Mouse (Mus musculus) liver, embryonic 15.5 days (tissue): ENCODE data around the gene Efcab11. TPM values are rescaled to one million over a fixed set of nuclear protein-coding genes. Genes with fewer than 3 reads are reported as not detected.

Experiments
- ATAC-seq: fragments of 200-750 bp; cut with Nextera tagmentation; 2 replicates; pipeline ENCODE4 v1.8.0; 2017; ENCODE audit warnings: moderate number of reproducible peaks, mild to moderate bottlenecking, moderate library complexity; ENCODE audit not compliant: insufficient read depth
- H3K27ac ChIP-seq: fragments of 300-500 bp; sonication (generic); replicated peaks from 2 replicates; pipeline ENCODE4 v1.5.1; 2015; ENCODE audit warnings: mild to moderate bottlenecking, inconsistent platforms
- H3K27me3 ChIP-seq: fragments of 300-500 bp; sonication (generic); 2 replicates; pipeline ENCODE4 v1.6.1; 2015; ENCODE audit warnings: mild to moderate bottlenecking, inconsistent platforms
- H3K36me3 ChIP-seq: fragments of 300-500 bp; sonication (generic); replicated peaks from 2 replicates; pipeline ENCODE4 v1.6.1; 2015; ENCODE audit warnings: moderate library complexity, mild to moderate bottlenecking, inconsistent platforms
- H3K4me1 ChIP-seq: fragments of 300-500 bp; sonication (generic); replicated peaks from 2 replicates; pipeline ENCODE4 v1.6.1; 2015; ENCODE audit warnings: inconsistent platforms
- H3K4me2 ChIP-seq: fragments of 300-500 bp; sonication (generic); 2 replicates; pipeline ENCODE4 v1.6.1; 2015; ENCODE audit warnings: moderate library complexity, mild to moderate bottlenecking, inconsistent platforms
- H3K4me3 ChIP-seq: fragments of 300-500 bp; sonication (generic); replicated peaks from 2 replicates; pipeline ENCODE4 v1.5.1; 2015; ENCODE audit warnings: mild to moderate bottlenecking, inconsistent platforms
- H3K9ac ChIP-seq: fragments of 300-500 bp; sonication (generic); 2 replicates; pipeline ENCODE4 v1.6.1; 2015; ENCODE audit warnings: moderate library complexity, mild to moderate bottlenecking, inconsistent platforms
- H3K9me3 ChIP-seq: fragments of 300-500 bp; sonication (generic); replicated peaks from 2 replicates; pipeline ENCODE4 v1.6.1; 2016; ENCODE audit warnings: inconsistent platforms
- WGBS: fragments of 180-500 bp; shearing (Covaris S2); methylation state at CpG from one replicate; pipeline ENCODE4 v1.1.7; 2015; ENCODE audit warnings: mixed read lengths; ENCODE audit not compliant: insufficient replicate concordance; 5-methylcytosine and 5-hydroxymethylcytosine counted together
- polyA plus RNA-seq: library from polyadenylated mRNA; unstranded; fragments of >200 nt; fragmentation: Nextera tagmentation; extraction: Ambion mirVana; gene quantifications from 2 replicates; pipeline ENCODE4 v1.2.1, GENCODE M21; 2015

The Efcab11 gene
- polyA plus RNA-seq, 1 experiment from 2014 or later: 5.4 TPM

DNA sequence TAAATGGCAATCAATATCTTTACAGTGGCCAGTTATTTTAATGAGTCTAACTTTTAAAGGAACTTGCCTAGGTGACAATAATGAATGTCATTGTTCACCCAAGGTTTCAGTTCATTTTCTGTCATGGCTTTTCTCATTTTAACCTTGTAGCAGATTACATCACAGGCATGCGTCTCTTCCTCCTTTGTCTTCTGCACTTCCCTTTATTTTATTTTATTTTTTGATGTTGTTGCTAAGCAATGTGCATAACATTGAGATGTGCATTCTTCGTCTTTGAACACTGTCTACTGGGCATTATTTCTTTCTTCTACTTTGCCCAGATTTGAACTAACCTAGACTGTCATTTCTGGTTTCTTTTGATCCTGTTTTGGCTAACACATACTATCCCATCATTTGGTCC, 88.3 kb downstream of the Efcab11 start:
- Histone ChIP-seq H3K9ac (no peak overlapping the region), H3K4me2 (no peak overlapping the region), H3K4me1 (no peaks in the 10 kb centered on the region), H3K27ac (no peak overlapping the region), H3K36me3 (no peaks in the 10 kb centered on the region), H3K4me3 (no peak overlapping the region), H3K27me3 (no peaks in the 10 kb centered on the region), H3K9me3 (no peaks in the 10 kb centered on the region)
- no peak for ATAC-seq
- 38% methylated on average over 2 of the region's 2 CpGs for WGBS

DNA sequence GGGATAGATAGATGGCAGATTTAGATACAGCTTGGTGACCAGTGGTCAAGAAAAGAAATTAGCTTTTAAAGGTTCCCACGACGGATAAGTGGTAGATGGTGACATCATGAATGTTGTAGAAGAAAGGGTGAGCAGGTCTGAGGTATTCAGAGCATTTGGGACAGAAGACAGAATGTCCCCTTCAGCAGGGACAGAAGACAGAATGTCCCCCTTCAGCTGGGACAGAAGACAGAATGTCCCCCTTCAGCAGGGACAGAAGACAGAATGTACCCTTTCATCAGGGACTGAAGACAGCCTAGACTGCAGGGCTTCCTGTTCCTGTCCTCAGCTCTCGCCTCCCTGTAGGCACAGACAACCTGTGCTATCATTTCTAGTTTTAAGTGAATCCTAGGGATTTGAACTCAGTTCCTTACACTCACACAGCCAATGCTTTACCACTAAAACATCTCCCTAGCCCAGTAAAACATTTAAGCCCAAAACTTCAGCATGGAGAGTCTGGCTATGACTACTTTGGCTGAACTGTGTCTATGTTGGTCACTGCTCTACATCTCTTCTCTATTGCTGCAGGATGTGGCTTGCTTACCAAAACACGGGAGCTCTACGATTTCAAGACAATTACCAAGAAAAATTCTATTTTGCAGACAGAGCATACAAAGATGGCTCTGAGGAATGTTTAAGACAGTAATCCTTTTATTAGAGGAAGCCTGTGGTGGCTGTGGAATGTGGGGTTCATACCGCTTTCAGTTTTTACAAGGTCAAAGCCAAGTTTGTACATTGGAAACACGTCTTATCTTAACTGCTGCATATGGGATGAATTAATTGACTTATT, 89.2 kb downstream of the Efcab11 start:
- Histone ChIP-seq H3K4me3 (no peak overlapping the region), H3K4me1 (no peaks in the 10 kb centered on the region), H3K27me3 (no peaks in the 10 kb centered on the region), H3K9ac (no peak overlapping the region), H3K36me3 (no peaks in the 10 kb centered on the region), H3K9me3 (no peaks in the 10 kb centered on the region), H3K27ac (no peak overlapping the region), H3K4me2 (no peak overlapping the region)
- 59% methylated on average over 7 of the region's 7 CpGs for WGBS
- no peak for ATAC-seq

GRCm38 (mm10) chr12:99794158-99794515, 90.1 kb downstream of the Efcab11 start:
- Histone ChIP-seq H3K9me3 (no peaks in the 10 kb centered on the region), H3K27ac (no peak overlapping the region), H3K9ac (no peak overlapping the region), H3K4me1 (no peaks in the 10 kb centered on the region), H3K4me2 (no peak overlapping the region), H3K27me3 (no peaks in the 10 kb centered on the region), H3K4me3 (no peak overlapping the region), H3K36me3 (no peaks in the 10 kb centered on the region)
- no peak for ATAC-seq
- WGBS: 63% methylated on average over 4 of the region's 4 CpGs

DNA sequence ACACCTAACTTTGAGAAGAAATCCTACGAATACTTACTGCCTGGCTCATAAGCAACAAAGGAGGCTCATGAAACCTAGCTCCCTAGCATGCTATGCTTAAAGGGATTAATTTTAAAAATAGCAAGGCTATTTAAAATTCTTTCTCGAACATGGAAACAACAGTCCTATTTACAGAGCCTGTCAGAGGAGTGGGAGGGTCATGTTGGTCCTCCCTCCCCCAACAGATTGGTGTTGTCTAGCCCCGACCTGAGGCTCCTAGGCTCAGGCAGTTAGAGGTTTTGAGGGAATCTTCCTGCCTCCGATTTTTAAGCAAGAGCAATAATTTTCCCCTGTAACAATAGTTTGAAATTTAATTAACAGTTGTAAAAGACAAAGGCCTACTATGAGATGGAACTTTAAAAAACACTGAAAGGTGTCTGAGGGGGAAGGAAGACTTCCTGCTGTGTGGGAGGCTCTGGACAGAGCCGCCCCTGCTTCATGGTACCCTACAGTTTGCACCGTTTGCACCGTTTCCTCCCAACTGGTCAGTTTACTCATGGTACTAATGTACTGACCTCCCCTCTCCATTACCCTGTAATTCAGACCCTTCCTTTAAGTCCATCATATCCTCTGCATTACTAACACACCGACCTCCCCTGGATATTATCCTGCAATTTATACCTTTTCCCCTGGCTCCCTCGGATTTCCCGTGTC, 90.6 kb downstream of the Efcab11 start:
- Histone ChIP-seq H3K36me3 (no peaks in the 10 kb centered on the region), H3K4me3 (no peak overlapping the region), H3K4me1 (no peaks in the 10 kb centered on the region), H3K4me2 (no peak overlapping the region), H3K9ac (no peak overlapping the region), H3K27me3 (no peaks in the 10 kb centered on the region), H3K27ac (no peak overlapping the region), H3K9me3 (no peaks in the 10 kb centered on the region)
- 46% methylated on average over 10 of the region's 10 CpGs for WGBS
- ATAC-seq: no peak

GRCm38 (mm10) chr12:99789283-99789960, 94.8 kb downstream of the Efcab11 start:
- no peak for ATAC-seq
- no peaks in the 10 kb centered on the region for H3K27me3 ChIP-seq
- no peak overlapping the region for H3K4me3 ChIP-seq
- no peak overlapping the region for H3K4me2 ChIP-seq
- H3K36me3 ChIP-seq: no peaks in the 10 kb centered on the region
- H3K4me1 ChIP-seq: no peaks in the 10 kb centered on the region
- H3K9me3 ChIP-seq: no peaks in the 10 kb centered on the region
- H3K27ac ChIP-seq: no peak overlapping the region
- 19% methylated on average over 5 of the region's 5 CpGs for WGBS
- H3K9ac ChIP-seq: no peak overlapping the region

GRCm38 (mm10) chr12:99781774-99782173, 102.5 kb downstream of the Efcab11 start:
- Histone ChIP-seq H3K4me3 (no peak overlapping the region), H3K9ac (no peak overlapping the region), H3K27me3 (no peaks in the 10 kb centered on the region), H3K36me3 (no peaks in the 10 kb centered on the region), H3K9me3 (no peaks in the 10 kb centered on the region), H3K27ac (no peak overlapping the region), H3K4me1 (no peaks in the 10 kb centered on the region), H3K4me2 (no peak overlapping the region)
- 78% methylated on average over 5 of the region's 5 CpGs for WGBS
- ATAC-seq: no peak

- Histone ChIP-seq H3K27me3 (no peaks in the 10 kb centered on the region), H3K4me1 (no peaks in the 10 kb centered on the region), H3K27ac (no peak overlapping the region), H3K36me3 (no peaks in the 10 kb centered on the region), H3K9me3 (no peaks in the 10 kb centered on the region), H3K9ac (no peak overlapping the region), H3K4me2 (no peak overlapping the region), H3K4me3 (no peak overlapping the region)
- 64% methylated on average over 3 of the region's 3 CpGs for WGBS
- no peak for ATAC-seq
Observed at GRCm38 (mm10) chr12:99780396-99780795, 103.8 kb downstream of the Efcab11 start.

- Histone ChIP-seq H3K9ac (no peak overlapping the region), H3K27ac (no peak overlapping the region), H3K4me3 (no peak overlapping the region), H3K4me1 (no peaks in the 10 kb centered on the region), H3K9me3 (no peaks in the 10 kb centered on the region), H3K36me3 (no peaks in the 10 kb centered on the region), H3K27me3 (no peaks in the 10 kb centered on the region), H3K4me2 (no peak overlapping the region)
- WGBS: 72% methylated on average over 7 of the region's 7 CpGs
- ATAC-seq: no peak
Observed at GRCm38 (mm10) chr12:99779908-99780307, 104.3 kb downstream of the Efcab11 start.

DNA sequence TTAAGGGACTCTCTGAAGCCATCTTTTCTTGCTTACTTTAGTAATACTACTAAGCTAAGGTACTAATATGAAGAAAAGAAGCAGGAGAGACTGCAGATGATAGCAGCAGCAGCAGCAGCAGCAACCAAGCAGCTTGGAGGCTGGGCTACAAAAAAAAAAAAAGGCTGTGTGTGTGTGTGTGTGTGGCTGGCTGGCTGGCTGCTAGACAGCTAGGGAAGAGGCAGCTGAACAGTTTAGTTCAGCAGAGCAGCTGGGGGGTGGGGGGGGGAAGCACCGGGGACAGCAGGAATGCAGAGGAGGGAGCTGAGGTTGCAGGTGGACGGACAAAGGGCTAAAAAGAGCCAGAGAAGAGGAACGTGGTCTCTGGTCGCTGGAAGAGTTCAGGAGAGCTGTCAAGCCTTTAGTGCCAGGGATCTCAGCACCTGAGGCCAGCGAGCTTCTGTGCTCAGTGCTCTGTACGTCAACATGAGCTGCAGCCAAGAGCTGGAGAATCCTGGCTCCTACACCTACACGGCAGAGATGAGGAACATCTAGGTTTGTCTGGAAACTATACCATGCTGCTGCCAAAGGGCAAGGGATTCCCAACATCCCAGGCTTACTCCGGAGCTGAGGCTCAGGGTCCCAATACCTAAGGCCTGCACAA, 107.6 kb downstream of the Efcab11 start:
- Histone ChIP-seq H3K4me1 (no peaks in the 10 kb centered on the region), H3K4me3 (no peak overlapping the region), H3K9me3 (no peaks in the 10 kb centered on the region), H3K36me3 (no peaks in the 10 kb centered on the region), H3K27ac (no peak overlapping the region), H3K27me3 (no peaks in the 10 kb centered on the region), H3K4me2 (no peak overlapping the region), H3K9ac (no peak overlapping the region)
- no peak for ATAC-seq
- WGBS: 52% methylated on average over 8 of the region's 8 CpGs

- Histone ChIP-seq H3K27me3 (no peaks in the 10 kb centered on the region), H3K9me3 (no peaks in the 10 kb centered on the region), H3K27ac (no peak overlapping the region), H3K4me3 (no peak overlapping the region), H3K4me1 (no peaks in the 10 kb centered on the region), H3K36me3 (no peaks in the 10 kb centered on the region), H3K4me2 (no peak overlapping the region), H3K9ac (no peak overlapping the region)
- ATAC-seq: no peak
- 57% methylated on average over 2 of the region's 2 CpGs for WGBS
Observed at GRCm38 (mm10) chr12:99774864-99775263, 109.4 kb downstream of the Efcab11 start.

DNA sequence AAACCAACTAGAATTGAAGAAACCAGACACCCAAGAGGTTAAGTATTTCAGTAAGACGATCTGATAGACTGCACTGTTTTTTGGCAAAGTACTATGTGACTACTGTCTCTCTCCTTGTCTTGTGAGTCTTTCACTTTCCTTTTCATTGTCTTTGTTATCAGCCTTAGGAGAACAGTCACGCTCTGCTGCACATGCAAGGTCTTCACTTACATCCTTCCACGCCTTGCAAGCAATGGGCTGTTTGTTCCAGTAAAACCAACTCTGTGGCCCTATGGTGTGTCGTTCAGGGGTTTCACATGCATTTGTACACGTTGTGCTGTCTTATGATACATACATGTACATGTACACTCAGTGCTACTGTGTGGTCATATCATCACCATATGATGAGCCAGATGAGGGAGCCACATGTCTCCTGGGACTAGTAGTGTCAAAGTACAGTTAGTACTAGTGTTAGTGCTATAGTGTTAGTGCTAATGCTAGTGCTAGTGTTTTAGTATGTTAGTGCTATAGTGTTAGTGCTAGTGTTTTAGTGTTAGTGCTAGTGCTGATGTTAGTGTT, 110.5 kb downstream of the Efcab11 start:
- no peaks in the 10 kb centered on the region for H3K4me1 ChIP-seq
- no peak overlapping the region for H3K27ac ChIP-seq
- WGBS: 58% methylated on average over 5 of the region's 5 CpGs
- ATAC-seq: no peak
- no peaks in the 10 kb centered on the region for H3K9me3 ChIP-seq
- no peaks in the 10 kb centered on the region for H3K27me3 ChIP-seq
- no peak overlapping the region for H3K4me3 ChIP-seq
- no peak overlapping the region for H3K9ac ChIP-seq
- H3K36me3 ChIP-seq: no peaks in the 10 kb centered on the region
- no peak overlapping the region for H3K4me2 ChIP-seq
